Mouse (Mus musculus) liver, adult 2 months (tissue): ENCODE results near the gene Ndufa13. TPM values are rescaled to one million over a fixed set of nuclear protein-coding genes. Genes with fewer than 3 reads are reported as not detected.
"Not testable (repeated sequence)": the region's sequence is repeated elsewhere in the genome, so short reads cannot be mapped to it uniquely, and the experiment has no call there.

Experiments used
- DNase-seq: peaks from one replicate; pipeline ENCODE4 v3.0.0-alpha.2; 2011; ENCODE audit warnings: low read depth, low spot score; ENCODE audit errors: extremely low read depth
- H3K27ac ChIP-seq: fragments of 200-500 bp; replicated peaks from 2 replicates; pipeline ENCODE4 v1.5.1; 2012; ENCODE audit warnings: low read depth, mild to moderate bottlenecking, control low read depth, inconsistent platforms, low read length; ENCODE audit not compliant: insufficient read depth
- H3K27me3 ChIP-seq: fragments of 200-500 bp; 2 replicates; pipeline ENCODE4 v1.6.1; 2012; ENCODE audit warnings: mild to moderate bottlenecking, moderate library complexity, low read length, inconsistent platforms; ENCODE audit not compliant: control insufficient read depth, insufficient read depth
- H3K36me3 ChIP-seq: fragments of 200-500 bp; 2 replicates; pipeline ENCODE4 v1.6.1; 2012; ENCODE audit warnings: low read length, inconsistent platforms; ENCODE audit not compliant: control insufficient read depth, insufficient read depth
- H3K4me1 ChIP-seq: fragments of 200-500 bp; 2 replicates; pipeline ENCODE4 v1.6.1; 2011; ENCODE audit warnings: low read length; ENCODE audit not compliant: control insufficient read depth, insufficient read depth
- H3K4me3 ChIP-seq: fragments of 200-500 bp; 2 replicates; pipeline ENCODE4 v1.5.1; 2011; ENCODE audit warnings: low read depth, mild to moderate bottlenecking, control low read depth, low read length, moderate library complexity; ENCODE audit not compliant: insufficient read depth
- H3K79me2 ChIP-seq: fragments of 200-500 bp; 2 replicates; pipeline ENCODE4 v1.6.1; 2012; ENCODE audit warnings: inconsistent platforms, mild to moderate bottlenecking, low read length, moderate library complexity; ENCODE audit not compliant: control insufficient read depth, insufficient read depth
- H3K9ac ChIP-seq: fragments of 200-500 bp; 2 replicates; pipeline ENCODE4 v1.6.1; 2012; ENCODE audit warnings: low read depth, mild to moderate bottlenecking, control low read depth, inconsistent platforms, low read length
- CTCF ChIP-seq: fragments of 200-500 bp; IDR thresholded peaks from 2 replicates; pipeline ENCODE4 v1.5.1; 2011; ENCODE audit warnings: low read depth, low read length, control low read depth
- POLR2A ChIP-seq: fragments of 200-500 bp; IDR thresholded peaks from 2 replicates; pipeline ENCODE4 v1.6.1; 2011; ENCODE audit warnings: low read length, control low read depth; ENCODE audit not compliant: insufficient read depth; ENCODE audit errors: extremely low read depth
- WGBS: fragments of 180-500 bp; shearing (Covaris S2); methylation state at CpG from one replicate; pipeline ENCODE4 v1.1.7; 2018; 5-methylcytosine and 5-hydroxymethylcytosine counted together
- polyA plus RNA-seq: library from polyadenylated mRNA; depleted of rRNA; stranded (reverse); fragments of >200 nt; gene quantifications from 2 replicates; pipeline ENCODE4 v1.2.3, GENCODE M21; 2012; rRNA removed
- total RNA-seq: library from RNA; depleted of rRNA; stranded (reverse); fragments of >200 nt; gene quantifications from 2 replicates; pipeline ENCODE4 v1.2.3, GENCODE M21; 2014; rRNA removed

The Ndufa13 gene
- total RNA-seq = 132 and 141 TPM in 2 replicates
- polyA plus RNA-seq = 206 and 221 TPM in 2 replicates

DNA sequence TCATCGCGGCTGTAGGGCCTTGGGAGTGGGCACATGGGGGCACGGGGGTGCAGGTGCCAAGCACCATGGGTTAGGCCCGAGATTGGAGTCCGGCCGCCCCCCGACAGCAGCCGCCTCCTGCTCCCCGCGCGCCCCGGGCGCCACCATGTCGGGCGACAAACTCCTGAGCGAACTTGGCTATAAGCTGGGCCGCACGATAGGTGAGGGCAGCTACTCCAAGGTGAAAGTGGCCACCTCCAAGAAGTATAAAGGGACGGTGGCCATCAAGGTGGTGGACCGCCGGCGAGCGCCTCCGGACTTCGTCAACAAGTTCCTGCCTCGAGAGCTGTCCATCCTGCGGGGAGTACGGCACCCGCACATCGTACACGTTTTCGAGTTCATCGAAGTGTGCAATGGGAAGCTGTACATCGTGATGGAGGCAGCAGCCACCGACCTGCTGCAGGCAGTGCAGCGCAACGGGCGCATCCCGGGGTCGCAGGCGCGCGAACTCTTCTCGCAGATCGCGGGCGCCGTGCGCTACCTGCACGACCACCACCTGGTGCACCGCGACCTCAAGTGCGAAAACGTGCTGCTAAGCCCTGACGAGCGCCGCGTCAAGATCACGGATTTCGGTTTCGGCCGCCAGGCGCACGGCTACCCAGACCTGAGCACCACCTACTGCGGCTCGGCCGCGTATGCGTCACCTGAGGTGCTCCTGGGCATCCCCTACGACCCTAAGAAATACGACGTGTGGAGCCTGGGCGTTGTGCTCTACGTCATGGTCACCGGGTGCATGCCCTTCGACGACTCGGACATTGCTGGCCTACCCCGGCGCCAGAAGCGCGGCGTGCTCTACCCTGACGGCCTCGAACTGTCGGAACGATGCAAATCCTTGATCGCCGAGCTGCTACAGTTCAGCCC, at the start of gene Ndufa13, which contains the start of the genes Tssk6 and Yjefn3:
Ndufa13 (minus strand) TSS at position 396 of the 900 bp plus-strand sequence.
Tssk6 (plus strand) TSS at position 22 of the 900 bp plus-strand sequence.
Yjefn3 (minus strand) TSS at position 550 of the 900 bp plus-strand sequence.
- peaks cover 18% of the 10 kb centered on the region for H3K4me1 ChIP-seq
- H3K9ac ChIP-seq = peak within 1 kb of the TSS; percentile 86
- peaks cover 13% of the 10 kb centered on the region for H3K79me2 ChIP-seq
- peak within 1 kb of the TSS; percentile 89 for H3K27ac ChIP-seq
- peak within 1 kb of the TSS; percentile 93 for H3K4me3 ChIP-seq
- no peak for DNase-seq
- WGBS = 10% methylated on average over 89 of the region's 89 CpGs
- H3K36me3 ChIP-seq = no peaks in the 10 kb centered on the region
- TF ChIP-seq CTCF (0 out of 2 replicates have a peak, but pooled peaks have one; percentile 1), POLR2A (no peak)
- H3K27me3 ChIP-seq = no peaks in the 10 kb centered on the region

DNA sequence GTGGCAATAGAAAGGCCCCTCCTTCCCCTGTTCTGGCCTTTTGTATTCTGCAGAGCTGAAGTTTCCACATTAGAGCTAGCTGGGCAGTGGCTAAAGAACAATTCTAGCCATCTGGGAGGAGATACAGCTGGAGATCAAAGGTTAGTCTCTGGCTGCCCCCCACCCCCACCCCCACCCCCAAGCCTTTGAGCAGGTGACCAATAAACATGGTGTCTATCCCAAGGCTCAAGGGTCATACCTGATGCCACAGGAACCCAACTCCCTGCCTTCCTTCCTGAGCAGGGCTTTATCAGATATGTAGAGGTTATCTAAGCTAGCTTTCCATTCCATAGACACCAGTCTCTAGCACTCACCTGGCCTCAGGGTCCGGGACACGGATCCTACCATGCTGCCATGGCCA, 47.9 kb upstream of the Ndufa13 start:
- peak; percentile 82 for DNase-seq
- no peak overlapping the region for H3K4me3 ChIP-seq
- no peaks in the 10 kb centered on the region for H3K27me3 ChIP-seq
- 31% methylated on average over 2 of the region's 2 CpGs for WGBS
- H3K27ac ChIP-seq = peak overlapping the region; percentile 98
- H3K36me3 ChIP-seq = peaks cover 5% of the 10 kb centered on the region
- H3K4me1 ChIP-seq = peaks cover 26% of the 10 kb centered on the region
- no peak overlapping the region; the same call in 1 of the 2 replicates for H3K9ac ChIP-seq
- TF ChIP-seq POLR2A (no peak), CTCF (no peak)
- peaks cover 30% of the 10 kb centered on the region for H3K79me2 ChIP-seq

DNA sequence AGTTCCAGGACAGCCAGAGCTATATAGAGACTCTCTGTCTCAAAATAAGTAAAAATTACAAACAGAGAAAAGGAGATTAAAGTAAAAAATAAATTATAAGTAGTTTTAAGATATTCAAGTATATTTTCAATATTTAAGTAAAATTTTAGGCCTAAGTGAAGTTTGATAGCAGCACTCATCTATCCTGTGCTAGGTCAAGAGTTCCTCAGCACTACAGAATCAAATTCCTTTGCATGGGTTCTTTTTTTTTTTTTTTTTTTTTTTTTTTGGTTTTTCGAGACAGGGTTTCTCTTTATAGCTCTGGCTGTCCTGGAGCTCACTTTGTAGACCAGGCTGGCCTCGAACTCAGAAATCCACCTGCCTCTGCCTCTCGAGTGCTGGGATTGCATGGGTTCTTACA, 40.1 kb upstream of the Ndufa13 start:
- WGBS = 75% methylated on average over 3 of the region's 3 CpGs
- not testable (repeated sequence) for H3K9ac ChIP-seq, H3K27me3 ChIP-seq, H3K36me3 ChIP-seq, H3K27ac ChIP-seq, DNase-seq, H3K4me3 ChIP-seq
- Histone ChIP-seq H3K79me2 (peaks cover 55% of the 10 kb centered on the region), H3K4me1 (peaks cover 14% of the 10 kb centered on the region)

GRCm38 (mm10) chr8:69940386-69940785, 38.0 kb upstream of the Ndufa13 start:
- DNase-seq = no peak
- Histone ChIP-seq H3K4me3 (no peak overlapping the region), H3K4me1 (peaks cover 17% of the 10 kb centered on the region), H3K27ac (no peak overlapping the region), H3K79me2 (peaks cover 54% of the 10 kb centered on the region), H3K36me3 (no peaks in the 10 kb centered on the region), H3K9ac (no peak overlapping the region), H3K27me3 (no peaks in the 10 kb centered on the region)
- WGBS = 85% methylated on average over 2 of the region's 2 CpGs
- TF ChIP-seq CTCF (no peak), POLR2A (no peak)

- Histone ChIP-seq H3K4me1 (peaks cover 17% of the 10 kb centered on the region), H3K36me3 (no peaks in the 10 kb centered on the region), H3K27ac (no peak overlapping the region), H3K79me2 (peaks cover 52% of the 10 kb centered on the region), H3K4me3 (no peak overlapping the region), H3K9ac (no peak overlapping the region), H3K27me3 (no peaks in the 10 kb centered on the region)
- DNase-seq = peak; percentile 37
- WGBS = 50% methylated on average over 3 of the region's 3 CpGs
- TF ChIP-seq POLR2A = no peak
- TF ChIP-seq CTCF = no peak
Observed at GRCm38 (mm10) chr8:69939633-69940032, 37.3 kb upstream of the Ndufa13 start.
